Mouse (Mus musculus) hindbrain, embryonic 14.5 days (tissue): ENCODE measurements at regions not wholly inside any gene's neighbourhood (a gene's known extent, or its start where the extent isn't known, plus 50 kb on each side); places are given as distances from the start of the nearest gene placed in this dataset.

ENCODE experiments used
- ATAC-seq: fragments of 200-750 bp; cut with Nextera tagmentation; 2 replicates; pipeline ENCODE4 v1.8.0; 2017; ENCODE audit warnings: moderate number of reproducible peaks, mild to moderate bottlenecking, moderate TSS enrichment, moderate library complexity; ENCODE audit not compliant: low FRiP score
- DNase-seq: peaks from one replicate; pipeline ENCODE4 v3.0.0-alpha.2; 2015; ENCODE audit warnings: low spot score
- H3K27ac ChIP-seq: fragments of 300-500 bp; sonication (generic); 2 replicates; pipeline ENCODE4 v1.5.1; 2014; ENCODE audit warnings: mild to moderate bottlenecking, moderate library complexity
- H3K27me3 ChIP-seq: fragments of 300-500 bp; sonication (generic); 2 replicates; pipeline ENCODE4 v1.6.1; 2014; ENCODE audit warnings: mild to moderate bottlenecking, low read length, mixed read lengths; ENCODE audit not compliant: control insufficient read depth, insufficient read depth
- H3K36me3 ChIP-seq: fragments of 300-500 bp; sonication (generic); replicated peaks from 2 replicates; pipeline ENCODE4 v1.6.1; 2014; ENCODE audit not compliant: control insufficient read depth, insufficient read depth
- H3K4me1 ChIP-seq: fragments of 300-500 bp; sonication (generic); replicated peaks from 2 replicates; pipeline ENCODE4 v1.6.1; 2014; ENCODE audit warnings: antibody characterized with exemption, low read length, mixed read lengths; ENCODE audit not compliant: control insufficient read depth, insufficient read depth
- H3K4me2 ChIP-seq: fragments of 300-500 bp; sonication (generic); replicated peaks from 2 replicates; pipeline ENCODE4 v1.6.1; 2014; ENCODE audit warnings: mild to moderate bottlenecking, moderate library complexity
- H3K4me3 ChIP-seq: fragments of 300-500 bp; sonication (generic); replicated peaks from 2 replicates; pipeline ENCODE4 v1.5.1; 2014; ENCODE audit warnings: mild to moderate bottlenecking, low read length
- H3K9ac ChIP-seq: fragments of 300-500 bp; sonication (generic); 2 replicates; pipeline ENCODE4 v1.6.1; 2014
- H3K9me3 ChIP-seq: fragments of 300-500 bp; sonication (generic); 2 replicates; pipeline ENCODE4 v1.6.1; 2016; ENCODE audit warnings: low read length; ENCODE audit not compliant: control insufficient read depth
- WGBS: fragments of 180-500 bp; shearing (Covaris S2); extraction: QIAGEN DNeasy Blood & Tissue Kit; methylation state at CpG from one replicate; pipeline ENCODE4 v1.1.7; 2014; 5-methylcytosine and 5-hydroxymethylcytosine counted together

- Histone ChIP-seq H3K9me3 (no peaks in the 10 kb centered on the region), H3K27ac (no peak overlapping the region), H3K4me3 (no peak overlapping the region), H3K36me3 (no peaks in the 10 kb centered on the region), H3K4me1 (peaks cover 22% of the 10 kb centered on the region), H3K27me3 (peaks cover 12% of the 10 kb centered on the region), H3K4me2 (no peak overlapping the region), H3K9ac (no peak overlapping the region)
- ATAC-seq (no peak), DNase-seq (no peak)
- WGBS = 71% methylated on average over 3 of the region's 3 CpGs
Measured at GRCm38 (mm10) chr2:94248948-94249347, 91.2 kb upstream of the Hsd17b12 start.

GRCm38 (mm10) chr2:94246851-94247471 lies 89.2 kb upstream of the Hsd17b12 start:
- WGBS = under 1% methylated on average over 30 of the region's 30 CpGs
- peaks cover 32% of the 10 kb centered on the region for H3K4me1 ChIP-seq
- no peaks in the 10 kb centered on the region for H3K9me3 ChIP-seq
- peaks cover 32% of the 10 kb centered on the region for H3K27me3 ChIP-seq
- H3K36me3 ChIP-seq = no peaks in the 10 kb centered on the region
- H3K27ac ChIP-seq = peak overlapping the region; percentile 99
- peak overlapping the region; percentile 82 for H3K4me2 ChIP-seq
- H3K9ac ChIP-seq = peak overlapping the region; percentile 81
- ATAC-seq = peak; percentile 87
- peak; percentile 86 for DNase-seq
- H3K4me3 ChIP-seq = peak overlapping the region; percentile 48

GRCm38 (mm10) chr2:94246180-94246611 lies 88.4 kb upstream of the Hsd17b12 start:
- peak overlapping the region; percentile 99 for H3K27ac ChIP-seq
- no peak for DNase-seq
- peak overlapping the region; percentile 48 for H3K4me3 ChIP-seq
- peak overlapping the region; percentile 81 for H3K9ac ChIP-seq
- peaks cover 39% of the 10 kb centered on the region for H3K27me3 ChIP-seq
- ATAC-seq = peak; percentile 2; the same call in 1 of the 2 replicates
- no peaks in the 10 kb centered on the region for H3K9me3 ChIP-seq
- H3K4me1 ChIP-seq = peaks cover 36% of the 10 kb centered on the region
- H3K36me3 ChIP-seq = no peaks in the 10 kb centered on the region
- peak overlapping the region; percentile 82 for H3K4me2 ChIP-seq
- WGBS = 35% methylated on average over 9 of the region's 9 CpGs

- peak; percentile 36 for ATAC-seq
- peak overlapping the region; percentile 82 for H3K4me2 ChIP-seq
- no peaks in the 10 kb centered on the region for H3K36me3 ChIP-seq
- peak overlapping the region; percentile 99 for H3K27ac ChIP-seq
- H3K4me3 ChIP-seq = peak overlapping the region; percentile 48
- H3K9me3 ChIP-seq = no peaks in the 10 kb centered on the region
- peaks cover 45% of the 10 kb centered on the region for H3K27me3 ChIP-seq
- under 1% methylated on average over 16 of the region's 16 CpGs for WGBS
- peak; percentile 85 for DNase-seq
- peak overlapping the region; percentile 81 for H3K9ac ChIP-seq
- peaks cover 41% of the 10 kb centered on the region for H3K4me1 ChIP-seq
Measured at GRCm38 (mm10) chr2:94245305-94245959, 87.7 kb upstream of the Hsd17b12 start.

- H3K27ac ChIP-seq = no peak overlapping the region
- peaks cover 47% of the 10 kb centered on the region for H3K4me1 ChIP-seq
- 2% methylated on average over 9 of the region's 9 CpGs for WGBS
- peak overlapping the region; percentile 48 for H3K4me3 ChIP-seq
- H3K36me3 ChIP-seq = no peaks in the 10 kb centered on the region
- DNase-seq = no peak
- H3K4me2 ChIP-seq = peak overlapping the region; percentile 82
- H3K9ac ChIP-seq = no peak overlapping the region; the same call in 1 of the 2 replicates
- H3K9me3 ChIP-seq = no peaks in the 10 kb centered on the region
- H3K27me3 ChIP-seq = peaks cover 58% of the 10 kb centered on the region
- no peak for ATAC-seq
Measured at GRCm38 (mm10) chr2:94244140-94244539, 86.4 kb upstream of the Hsd17b12 start.

GRCm38 (mm10) chr2:94243053-94243916 lies 85.5 kb upstream of the Hsd17b12 start:
- Histone ChIP-seq H3K4me1 (peaks cover 40% of the 10 kb centered on the region; the same call in 1 of the 2 replicates), H3K9ac (0 out of 2 replicates have a peak overlapping the region, but pooled peaks have one; percentile 32), H3K9me3 (no peaks in the 10 kb centered on the region), H3K27me3 (peaks cover 67% of the 10 kb centered on the region), H3K27ac (no peak overlapping the region), H3K4me3 (peak overlapping the region; percentile 48), H3K4me2 (peak overlapping the region; percentile 82), H3K36me3 (no peaks in the 10 kb centered on the region)
- under 1% methylated on average over 50 of the region's 50 CpGs for WGBS
- DNase-seq = no peak
- ATAC-seq = no peak

- Histone ChIP-seq H3K36me3 (no peaks in the 10 kb centered on the region), H3K27ac (no peak overlapping the region), H3K4me2 (peak overlapping the region; percentile 86), H3K9ac (no peak overlapping the region), H3K27me3 (peaks cover 72% of the 10 kb centered on the region), H3K4me1 (peaks cover 34% of the 10 kb centered on the region; the same call in 1 of the 2 replicates), H3K9me3 (no peaks in the 10 kb centered on the region), H3K4me3 (peak overlapping the region; percentile 48)
- no peak for DNase-seq
- no peak for ATAC-seq
- 0% methylated on average over 7 of the region's 7 CpGs for WGBS
Measured at GRCm38 (mm10) chr2:94242406-94243052, 84.8 kb upstream of the Hsd17b12 start.

- DNase-seq (no peak), ATAC-seq (no peak)
- Histone ChIP-seq H3K36me3 (no peaks in the 10 kb centered on the region), H3K9me3 (no peaks in the 10 kb centered on the region), H3K4me1 (peaks cover 33% of the 10 kb centered on the region; the same call in 1 of the 2 replicates), H3K4me2 (peak overlapping the region; percentile 86), H3K9ac (no peak overlapping the region), H3K4me3 (peak overlapping the region; percentile 45), H3K27ac (no peak overlapping the region), H3K27me3 (peaks cover 72% of the 10 kb centered on the region)
- 2% methylated on average over 4 of the region's 4 CpGs for WGBS
Measured at GRCm38 (mm10) chr2:94242051-94242397, 84.3 kb upstream of the Hsd17b12 start.
